Mouse (Mus musculus) cerebellum, postnatal 36 days (tissue): Measurements from ENCODE around the gene Arl14ep.
"Not testable (repeated sequence)": the region's sequence is repeated elsewhere in the genome, so short reads cannot be mapped to it uniquely, and the experiment has no call there.

Source experiments
- DNase-seq, 2 experiments: peaks; one replicate each; pipeline ENCODE4 v3.0.0; 2021 to 2022; ENCODE audit warnings: mixed read lengths in 2 of 2

The Arl14ep gene

GRCm38 (mm10) chr2:106973959-106974639, at the start of gene Arl14ep:
Gene Arl14ep, minus strand, starts transcription at chr2:106974424.
- DNase-seq, result peak; percentile 83

GRCm38 (mm10) chr2:107022713-107023112, 48.5 kb upstream of the Arl14ep start:
- no peak for DNase-seq

GRCm38 (mm10) chr2:107019331-107019730, 45.1 kb upstream of the Arl14ep start:
- no peak for DNase-seq

GRCm38 (mm10) chr2:107013161-107013560, 38.9 kb upstream of the Arl14ep start:
- no peak for DNase-seq

GRCm38 (mm10) chr2:107012318-107012717, 38.1 kb upstream of the Arl14ep start:
- no peak for DNase-seq

GRCm38 (mm10) chr2:107010160-107010559, 35.9 kb upstream of the Arl14ep start:
- no peak for DNase-seq

GRCm38 (mm10) chr2:107006378-107006777, 32.2 kb upstream of the Arl14ep start:
- no peak for DNase-seq

GRCm38 (mm10) chr2:107005876-107006275, 31.7 kb upstream of the Arl14ep start:
- DNase-seq, result not testable (repeated sequence)

GRCm38 (mm10) chr2:106991261-106991660, 17.0 kb upstream of the Arl14ep start:
- DNase-seq, result no peak

GRCm38 (mm10) chr2:106984945-106985344, 10.7 kb upstream of the Arl14ep start:
- no peak for DNase-seq

- no peak for DNase-seq
These were observed 8.3 kb upstream of the Arl14ep start for GRCm38 (mm10) chr2:106982503-106982902.

GRCm38 (mm10) chr2:106976472-106976871, 2.2 kb upstream of the Arl14ep start:
- no peak for DNase-seq

- DNase-seq, result no peak
These were observed 779 bp downstream of the Arl14ep start for GRCm38 (mm10) chr2:106973332-106973958.

- DNase-seq, result no peak
These were observed 1.4 kb downstream of the Arl14ep start for GRCm38 (mm10) chr2:106972851-106973250.

- no peak for DNase-seq
These were observed 3.3 kb downstream of the Arl14ep start for GRCm38 (mm10) chr2:106970971-106971370.

GRCm38 (mm10) chr2:106968320-106968719, 5.9 kb downstream of the Arl14ep start:
- DNase-seq, result peak; percentile 36 to 46

GRCm38 (mm10) chr2:106963560-106963959, 10.7 kb downstream of the Arl14ep start:
- no peak for DNase-seq

GRCm38 (mm10) chr2:106961650-106962049, 12.6 kb downstream of the Arl14ep start:
- DNase-seq, result no peak

GRCm38 (mm10) chr2:106961066-106961465, 13.2 kb downstream of the Arl14ep start:
- DNase-seq, result no peak

- DNase-seq, result peak in 1 of 2 experiments; percentile 34
These were observed 14.0 kb downstream of the Arl14ep start for GRCm38 (mm10) chr2:106960237-106960636.

GRCm38 (mm10) chr2:106959380-106959779, 14.8 kb downstream of the Arl14ep start:
- DNase-seq, result no peak

- DNase-seq, result no peak
These were observed 15.3 kb downstream of the Arl14ep start for GRCm38 (mm10) chr2:106958916-106959315.

- DNase-seq, result no peak
These were observed 18.1 kb downstream of the Arl14ep start for GRCm38 (mm10) chr2:106956146-106956545.

- DNase-seq, result peak in 1 of 2 experiments; percentile 43
These were observed 18.6 kb downstream of the Arl14ep start for GRCm38 (mm10) chr2:106955621-106956020.
